Mouse (Mus musculus): ENCODE measurements around the gene Gipc3.

DNA sequence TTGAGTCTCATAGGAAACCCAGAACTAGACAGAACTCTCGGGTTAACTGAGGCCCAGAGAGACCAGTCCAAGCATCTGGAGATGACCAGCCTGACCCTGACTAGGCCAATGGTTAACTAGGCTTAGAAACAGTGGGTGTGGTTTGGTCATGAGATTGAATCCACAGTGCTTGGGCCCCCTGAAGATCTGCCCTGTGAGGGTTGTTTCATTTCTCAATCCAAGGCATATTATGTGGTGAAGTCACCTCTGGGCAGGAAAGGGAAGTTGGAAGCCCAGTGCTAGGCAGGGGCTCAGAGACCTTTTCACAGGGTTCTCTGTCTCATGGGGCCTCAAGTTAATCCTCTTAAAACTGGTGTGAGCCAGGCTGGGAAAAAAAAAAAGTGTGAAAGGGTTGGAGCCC is 15.8 kb upstream of the Gipc3 start:
- no peak for TF ChIP-seq CTCF (IDR thresholded peaks at IDR 0.05; ENCODE audit: control insufficient read depth, insufficient read depth, low read length)
- TF ChIP-seq POLR2A (IDR thresholded peaks at IDR 0.05; ENCODE audit: borderline replicate concordance, control insufficient read depth, low read depth, low read length), result no peak
